Mouse (Mus musculus): ENCODE measurements around the gene Sox13. TPM values are rescaled to one million over a fixed set of nuclear protein-coding genes. Genes with fewer than 3 reads are reported as not detected.
A peak's percentile ranks its signal among the peaks of the same experiment; 100 is the strongest.

Gene Sox13
- polyA plus RNA-seq, 1 experiment from 2014 or later: 6.0 TPM

- Histone ChIP-seq H3K4me2 (ENCODE audit: low read depth, severe bottlenecking) (peak overlapping the region; percentile 99), H3K36me3 (ENCODE audit: control insufficient read depth, insufficient read depth, low read length) (no peaks in the 10 kb centered on the region), H3K27ac (replicated peaks; ENCODE audit: low read depth, low read length) (no peak overlapping the region), H3K9me3 (ENCODE audit: control insufficient read depth, low read length) (no peaks in the 10 kb centered on the region), H3K4me1 (ENCODE audit: control insufficient read depth, insufficient read depth, low read length) (peaks cover 21% of the 10 kb centered on the region), H3K4me3 (ENCODE audit: low read depth, low read length) (peak overlapping the region; percentile 74), H3K27me3 (ENCODE audit: control insufficient read depth, insufficient read depth, low read length) (no peaks in the 10 kb centered on the region; the same call in 1 of the 2 replicates), H3K9ac (ENCODE audit: low read length) (peak overlapping the region; percentile 84)
- WGBS: 46% methylated on average over 16 of the region's 16 CpGs
- DNase-seq (ENCODE audit: low spot score): no peak
- no peak for ATAC-seq (ENCODE audit: insufficient number of reproducible peaks, low FRiP score, low TSS enrichment, low read depth)
Measured at GRCm38 (mm10) chr1:133421975-133422570, 2.1 kb downstream of the Sox13 start.

DNA sequence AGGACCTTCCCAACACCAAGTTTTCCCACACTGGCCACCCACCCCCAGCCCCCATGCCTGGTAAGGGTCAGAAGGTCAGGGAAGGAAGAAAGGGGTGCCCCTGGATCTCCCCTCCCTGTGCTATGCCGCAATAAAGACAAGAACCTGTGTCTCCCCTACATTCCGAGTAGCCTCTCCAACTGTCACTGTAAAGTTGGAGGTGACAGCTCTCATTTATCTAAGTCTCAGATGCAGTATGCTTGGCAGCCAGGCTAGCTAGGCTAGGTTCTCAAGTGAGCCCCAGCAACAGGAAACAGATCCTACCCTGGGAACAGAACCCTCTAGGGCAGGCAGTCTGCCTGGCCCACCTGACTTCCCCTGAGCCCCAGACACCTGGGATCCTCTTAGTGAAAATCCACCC is 3.1 kb downstream of the Sox13 start:
- no peak overlapping the region for H3K9ac ChIP-seq (ENCODE audit: low read length)
- H3K27ac ChIP-seq (replicated peaks; ENCODE audit: low read depth, low read length): no peak overlapping the region
- H3K9me3 ChIP-seq (ENCODE audit: control insufficient read depth, low read length): no peaks in the 10 kb centered on the region
- DNase-seq (ENCODE audit: low spot score): no peak
- peaks cover 21% of the 10 kb centered on the region for H3K4me1 ChIP-seq (ENCODE audit: control insufficient read depth, insufficient read depth, low read length)
- ATAC-seq (ENCODE audit: insufficient number of reproducible peaks, low FRiP score, low TSS enrichment, low read depth): no peak
- WGBS: 56% methylated on average over 2 of the region's 2 CpGs
- H3K36me3 ChIP-seq (ENCODE audit: control insufficient read depth, insufficient read depth, low read length): no peaks in the 10 kb centered on the region
- no peak overlapping the region for H3K4me2 ChIP-seq (ENCODE audit: low read depth, severe bottlenecking)
- H3K4me3 ChIP-seq (ENCODE audit: low read depth, low read length): no peak overlapping the region
- H3K27me3 ChIP-seq (ENCODE audit: control insufficient read depth, insufficient read depth, low read length): no peaks in the 10 kb centered on the region; the same call in 1 of the 2 replicates

DNA sequence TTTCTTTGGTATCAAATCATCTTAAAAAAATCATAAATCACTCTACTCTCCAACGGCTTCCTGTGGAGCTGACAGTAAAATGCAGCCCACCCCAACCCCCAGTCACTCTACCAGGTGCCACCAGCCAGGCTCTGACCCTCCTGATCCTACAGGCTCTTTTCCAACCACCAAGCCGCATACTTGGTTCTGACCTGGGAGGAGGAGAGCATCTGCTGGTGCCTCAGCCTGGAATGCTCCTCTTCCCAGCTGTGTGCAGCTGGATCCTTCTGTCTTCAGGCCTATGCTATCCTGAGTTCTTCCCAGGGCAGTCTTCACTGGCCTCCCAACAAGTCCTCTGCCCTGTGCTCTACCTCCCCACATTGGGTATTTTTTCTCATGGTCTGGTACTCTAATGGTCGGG is 3.7 kb downstream of the Sox13 start:
- ATAC-seq (ENCODE audit: insufficient number of reproducible peaks, low FRiP score, low TSS enrichment, low read depth) (no peak), DNase-seq (ENCODE audit: low spot score) (no peak)
- 34% methylated on average over 3 of the region's 3 CpGs for WGBS
- no peaks in the 10 kb centered on the region; the same call in 1 of the 2 replicates for H3K27me3 ChIP-seq (ENCODE audit: control insufficient read depth, insufficient read depth, low read length)
- no peak overlapping the region for H3K9ac ChIP-seq (ENCODE audit: low read length)
- no peaks in the 10 kb centered on the region for H3K9me3 ChIP-seq (ENCODE audit: control insufficient read depth, low read length)
- no peak overlapping the region for H3K4me2 ChIP-seq (ENCODE audit: low read depth, severe bottlenecking)
- no peak overlapping the region for H3K4me3 ChIP-seq (ENCODE audit: low read depth, low read length)
- peaks cover 21% of the 10 kb centered on the region for H3K4me1 ChIP-seq (ENCODE audit: control insufficient read depth, insufficient read depth, low read length)
- no peak overlapping the region for H3K27ac ChIP-seq (replicated peaks; ENCODE audit: low read depth, low read length)
- H3K36me3 ChIP-seq (ENCODE audit: control insufficient read depth, insufficient read depth, low read length): no peaks in the 10 kb centered on the region

- H3K9ac ChIP-seq (ENCODE audit: low read length): no peak overlapping the region
- H3K4me2 ChIP-seq (ENCODE audit: low read depth, severe bottlenecking): no peak overlapping the region
- 70% methylated on average over 3 of the region's 3 CpGs for WGBS
- ATAC-seq (ENCODE audit: insufficient number of reproducible peaks, low FRiP score, low TSS enrichment, low read depth): no peak
- no peak for DNase-seq (ENCODE audit: low spot score)
- H3K27ac ChIP-seq (replicated peaks; ENCODE audit: low read depth, low read length): no peak overlapping the region
- H3K4me1 ChIP-seq (ENCODE audit: control insufficient read depth, insufficient read depth, low read length): peaks cover 24% of the 10 kb centered on the region
- H3K27me3 ChIP-seq (ENCODE audit: control insufficient read depth, insufficient read depth, low read length): no peaks in the 10 kb centered on the region; the same call in 1 of the 2 replicates
- H3K4me3 ChIP-seq (ENCODE audit: low read depth, low read length): no peak overlapping the region
- no peaks in the 10 kb centered on the region for H3K36me3 ChIP-seq (ENCODE audit: control insufficient read depth, insufficient read depth, low read length)
- no peaks in the 10 kb centered on the region for H3K9me3 ChIP-seq (ENCODE audit: control insufficient read depth, low read length)
Measured at GRCm38 (mm10) chr1:133419178-133419834, 4.9 kb downstream of the Sox13 start.

- Histone ChIP-seq H3K36me3 (ENCODE audit: control insufficient read depth, insufficient read depth, low read length) (no peaks in the 10 kb centered on the region), H3K27ac (replicated peaks; ENCODE audit: low read depth, low read length) (no peak overlapping the region; the same call in 1 of the 2 replicates), H3K9ac (ENCODE audit: low read length) (peak overlapping the region; percentile 59), H3K4me1 (ENCODE audit: control insufficient read depth, insufficient read depth, low read length) (peaks cover 24% of the 10 kb centered on the region), H3K27me3 (ENCODE audit: control insufficient read depth, insufficient read depth, low read length) (no peaks in the 10 kb centered on the region; the same call in 1 of the 2 replicates), H3K9me3 (ENCODE audit: control insufficient read depth, low read length) (no peaks in the 10 kb centered on the region), H3K4me2 (ENCODE audit: low read depth, severe bottlenecking) (peak overlapping the region; percentile 56), H3K4me3 (ENCODE audit: low read depth, low read length) (peak overlapping the region; percentile 20)
- ATAC-seq (ENCODE audit: insufficient number of reproducible peaks, low FRiP score, low TSS enrichment, low read depth) (no peak), DNase-seq (ENCODE audit: low spot score) (peak; percentile 59)
- 9% methylated on average over 27 of the region's 28 CpGs for WGBS
Measured at GRCm38 (mm10) chr1:133418164-133418800, 5.9 kb downstream of the Sox13 start.

DNA sequence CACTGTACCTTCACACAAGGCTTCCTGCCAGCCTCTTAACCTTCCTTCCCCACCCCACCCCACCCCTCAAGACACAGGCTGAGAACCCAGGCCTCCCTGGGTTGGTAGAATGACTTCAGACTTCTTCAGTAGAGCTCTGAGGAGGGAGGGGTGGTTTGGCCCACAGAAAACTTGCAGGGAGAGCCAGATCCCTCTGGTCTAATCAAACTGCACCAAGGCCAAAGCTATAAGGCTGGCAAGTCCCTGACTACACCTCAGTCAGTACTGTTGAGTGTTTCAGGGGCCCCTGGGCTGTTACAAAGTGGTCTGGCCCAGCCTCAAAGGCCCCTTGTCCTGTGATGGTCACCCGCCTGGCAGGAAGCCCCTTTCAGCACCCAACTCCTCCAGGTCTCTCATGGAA is 6.6 kb downstream of the Sox13 start:
- ATAC-seq (ENCODE audit: insufficient number of reproducible peaks, low FRiP score, low TSS enrichment, low read depth) (no peak), DNase-seq (ENCODE audit: low spot score) (no peak)
- Histone ChIP-seq H3K9ac (ENCODE audit: low read length) (no peak overlapping the region), H3K4me1 (ENCODE audit: control insufficient read depth, insufficient read depth, low read length) (peaks cover 21% of the 10 kb centered on the region), H3K27me3 (ENCODE audit: control insufficient read depth, insufficient read depth, low read length) (no peaks in the 10 kb centered on the region; the same call in 1 of the 2 replicates), H3K4me2 (ENCODE audit: low read depth, severe bottlenecking) (peak overlapping the region; percentile 56; the same call in 1 of the 2 replicates), H3K9me3 (ENCODE audit: control insufficient read depth, low read length) (no peaks in the 10 kb centered on the region), H3K27ac (replicated peaks; ENCODE audit: low read depth, low read length) (no peak overlapping the region), H3K4me3 (ENCODE audit: low read depth, low read length) (no peak overlapping the region), H3K36me3 (ENCODE audit: control insufficient read depth, insufficient read depth, low read length) (no peaks in the 10 kb centered on the region)
- WGBS: 68% methylated on average over 1 of the region's 1 CpGs

DNA sequence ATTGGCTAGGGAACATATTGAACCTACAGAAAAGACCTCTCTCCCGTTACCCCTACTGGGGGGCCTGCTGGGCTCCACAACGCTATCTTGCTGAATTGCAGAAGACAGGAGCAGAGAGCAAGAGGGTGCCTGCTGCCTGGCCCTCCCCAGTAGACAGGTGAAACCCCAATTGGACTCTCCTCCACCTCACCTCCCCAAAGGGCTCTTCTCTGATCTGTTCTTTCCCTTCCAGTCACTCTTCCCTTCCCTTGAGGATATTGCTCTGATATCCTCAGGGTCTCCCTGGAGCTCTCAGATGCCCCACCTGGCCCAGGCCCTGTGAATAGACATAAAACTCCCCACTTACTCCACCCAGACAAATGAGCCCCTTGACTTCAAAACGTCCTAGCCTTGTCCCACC is 7.1 kb downstream of the Sox13 start:
- DNase-seq (ENCODE audit: low spot score) (no peak), ATAC-seq (ENCODE audit: insufficient number of reproducible peaks, low FRiP score, low TSS enrichment, low read depth) (no peak)
- Histone ChIP-seq H3K9me3 (ENCODE audit: control insufficient read depth, low read length) (no peaks in the 10 kb centered on the region), H3K4me2 (ENCODE audit: low read depth, severe bottlenecking) (no peak overlapping the region), H3K4me3 (ENCODE audit: low read depth, low read length) (no peak overlapping the region), H3K27ac (replicated peaks; ENCODE audit: low read depth, low read length) (no peak overlapping the region), H3K36me3 (ENCODE audit: control insufficient read depth, insufficient read depth, low read length) (no peaks in the 10 kb centered on the region), H3K27me3 (ENCODE audit: control insufficient read depth, insufficient read depth, low read length) (no peaks in the 10 kb centered on the region; the same call in 1 of the 2 replicates), H3K9ac (ENCODE audit: low read length) (no peak overlapping the region), H3K4me1 (ENCODE audit: control insufficient read depth, insufficient read depth, low read length) (peaks cover 21% of the 10 kb centered on the region)
- WGBS: 69% methylated on average over 3 of the region's 3 CpGs

- DNase-seq (ENCODE audit: low spot score) (no peak), ATAC-seq (ENCODE audit: insufficient number of reproducible peaks, low FRiP score, low TSS enrichment, low read depth) (no peak)
- WGBS: 94% methylated on average over 7 of the region's 7 CpGs
- Histone ChIP-seq H3K27me3 (ENCODE audit: control insufficient read depth, insufficient read depth, low read length) (no peaks in the 10 kb centered on the region; the same call in 1 of the 2 replicates), H3K4me2 (ENCODE audit: low read depth, severe bottlenecking) (no peak overlapping the region), H3K9me3 (ENCODE audit: control insufficient read depth, low read length) (no peaks in the 10 kb centered on the region), H3K27ac (replicated peaks; ENCODE audit: low read depth, low read length) (no peak overlapping the region), H3K36me3 (ENCODE audit: control insufficient read depth, insufficient read depth, low read length) (no peaks in the 10 kb centered on the region), H3K9ac (ENCODE audit: low read length) (no peak overlapping the region), H3K4me3 (ENCODE audit: low read depth, low read length) (no peak overlapping the region), H3K4me1 (ENCODE audit: control insufficient read depth, insufficient read depth, low read length) (peaks cover 21% of the 10 kb centered on the region)
Measured at GRCm38 (mm10) chr1:133416472-133416871, 7.7 kb downstream of the Sox13 start.

Measured in limb, embryonic 11.5 days (tissue).